Mouse (Mus musculus) myocyte (in vitro differentiated cells): ENCODE results near the gene Pkm. TPM values are rescaled to one million over a fixed set of nuclear protein-coding genes. Genes with fewer than 3 reads are reported as not detected.

Experiments used
- H3K27me3 ChIP-seq: one replicate; pipeline ENCODE4 v1.6.1; 2011; ENCODE audit not compliant: control insufficient read depth, insufficient read depth, insufficient read length
- H3K36me3 ChIP-seq: one replicate; pipeline ENCODE4 v1.6.1; 2011; ENCODE audit not compliant: control insufficient read depth, insufficient read depth
- H3K4me2 ChIP-seq: one replicate; pipeline ENCODE4 v1.6.1; 2011; ENCODE audit warnings: low read depth, control low read depth
- H3K4me3 ChIP-seq: one replicate; pipeline ENCODE4 v1.5.1; 2011; ENCODE audit warnings: mild to moderate bottlenecking, control low read depth, moderate library complexity
- H3K79me2 ChIP-seq: one replicate; pipeline ENCODE4 v1.6.1; 2011; ENCODE audit not compliant: control insufficient read depth, insufficient read depth
- H3ac ChIP-seq: one replicate; pipeline ENCODE4 v1.6.1; 2011; ENCODE audit not compliant: control insufficient read depth, insufficient read length
- CEBPB ChIP-seq: IDR thresholded peaks from 2 replicates; pipeline ENCODE4 v1.6.1; 2011; ENCODE audit warnings: mild to moderate bottlenecking, moderate library complexity; ENCODE audit not compliant: poor library complexity, insufficient read depth, severe bottlenecking
- E2F4 ChIP-seq: IDR thresholded peaks from one replicate; pipeline ENCODE4 v1.6.1; 2011; ENCODE audit warnings: mild to moderate bottlenecking, control low read depth, moderate library complexity; ENCODE audit not compliant: insufficient read depth
- MAX ChIP-seq: IDR thresholded peaks from one replicate; pipeline ENCODE4 v1.6.1; 2011; ENCODE audit warnings: low read depth, mild to moderate bottlenecking, control low read depth
- MYOD1 ChIP-seq, 3 experiments: IDR thresholded peaks; one replicate each; pipeline ENCODE4 v1.6.1; 2011; ENCODE audit warnings: control low read depth in 2 of 3, low read depth in 2 of 3, mild to moderate bottlenecking in 2 of 3, moderate library complexity in 1 of 3; ENCODE audit not compliant: insufficient read length in 2 of 3, control insufficient read depth in 1 of 3
- MYOG ChIP-seq, 3 experiments: IDR thresholded peaks; one replicate each; pipeline ENCODE4 v1.6.1; 2011; ENCODE audit warnings: control low read depth in 2 of 3, low read depth in 2 of 3, mild to moderate bottlenecking in 2 of 3; ENCODE audit not compliant: insufficient read length in 2 of 3, control insufficient read depth in 1 of 3, insufficient read depth in 1 of 3
- POLR2A ChIP-seq: IDR thresholded peaks from one replicate; pipeline ENCODE4 v1.6.1; 2011; ENCODE audit warnings: low read depth, mild to moderate bottlenecking, control low read depth, moderate library complexity; ENCODE audit not compliant: insufficient read length
- POLR2AphosphoS2 ChIP-seq: IDR thresholded peaks from one replicate; pipeline ENCODE4 v1.6.1; 2011; ENCODE audit warnings: low read depth, control low read depth; ENCODE audit not compliant: insufficient read length
- REST ChIP-seq: IDR thresholded peaks from one replicate; pipeline ENCODE4 v1.6.1; 2011; ENCODE audit warnings: mild to moderate bottlenecking, control low read depth, moderate library complexity; ENCODE audit not compliant: insufficient read depth, insufficient read length
- SRF ChIP-seq: IDR thresholded peaks from one replicate; pipeline ENCODE4 v1.6.1; 2011; ENCODE audit warnings: low read depth; ENCODE audit not compliant: control insufficient read depth, insufficient read length
- TCF12 ChIP-seq: IDR thresholded peaks from one replicate; pipeline ENCODE4 v1.6.1; 2011; ENCODE audit warnings: mild to moderate bottlenecking, control low read depth; ENCODE audit not compliant: poor library complexity, insufficient read depth, severe bottlenecking
- TCF3 ChIP-seq: IDR thresholded peaks from one replicate; pipeline ENCODE4 v1.6.1; 2011; ENCODE audit warnings: low read depth, control low read depth; ENCODE audit not compliant: insufficient read length
- USF1 ChIP-seq: IDR thresholded peaks from one replicate; pipeline ENCODE4 v1.6.1; 2011; ENCODE audit warnings: low read depth, mild to moderate bottlenecking, control low read depth, moderate library complexity
- polyA plus RNA-seq: library from polyadenylated mRNA; unstranded; fragments of >200 nt; fragmentation: generic; extraction: Trizol; gene quantifications from one replicate; pipeline ENCODE4 v1.2.1, GENCODE M21; 2012; ENCODE audit warnings: missing spikeins

Pkm gene
- polyA plus RNA-seq, 1 experiment: 3,717 TPM

DNA sequence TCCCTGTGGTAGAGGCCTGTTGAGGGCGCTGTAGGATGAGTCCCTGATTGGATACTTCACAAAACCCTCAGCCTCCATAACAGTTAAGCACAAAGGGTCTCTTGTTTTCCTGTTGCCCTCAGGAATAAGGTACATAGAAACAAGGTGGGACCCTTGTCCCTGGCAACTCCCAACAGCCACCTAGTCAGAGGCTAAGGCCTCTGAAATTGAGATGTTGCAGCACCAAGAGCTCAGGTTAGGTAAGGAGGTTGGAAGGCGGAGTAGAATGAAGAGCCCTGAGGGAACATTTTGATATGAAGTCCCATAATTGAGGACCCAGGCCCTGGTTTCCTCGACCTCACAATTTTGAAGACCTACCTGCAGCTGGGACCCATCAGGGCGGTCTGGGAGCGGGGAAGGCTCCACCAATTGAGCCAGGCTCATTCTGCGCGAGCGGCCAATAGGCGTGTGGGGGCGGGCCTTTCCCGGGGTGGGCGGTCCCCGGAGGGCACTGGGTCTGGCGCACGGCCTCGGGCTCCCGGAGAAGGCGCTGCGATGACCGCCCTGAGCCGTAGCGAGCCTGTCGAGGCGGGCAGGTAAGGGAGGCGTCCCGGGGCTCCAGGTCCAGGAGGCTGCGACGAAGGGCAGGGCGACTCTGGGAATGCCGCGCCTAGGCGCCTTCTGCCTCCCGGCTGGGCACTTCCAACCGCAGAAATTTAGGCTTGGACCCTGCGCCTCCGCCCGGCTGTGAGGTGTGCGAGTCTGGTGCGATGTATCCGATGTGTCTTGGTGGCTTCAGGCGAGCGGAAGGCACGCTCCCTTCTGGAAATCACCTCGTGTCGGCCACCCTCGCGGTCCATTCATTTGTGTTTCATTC is 23.7 kb downstream of the Pkm start, which contains the start of gene Gramd2:
Gene Gramd2 (plus strand): TSS at position 467 of the 856 bp plus-strand sequence.
- Histone ChIP-seq H3K4me2 (no peak within 1 kb of the TSS), H3ac (no peak within 1 kb of the TSS), H3K36me3 (peaks cover 42% of the 10 kb centered on the region), H3K79me2 (no peaks in the 10 kb centered on the region), H3K4me3 (no peak within 1 kb of the TSS), H3K27me3 (no peaks in the 10 kb centered on the region)
- TF ChIP-seq REST: no peak
- no peak for TF ChIP-seq E2F4
- peak; percentile 49 for TF ChIP-seq POLR2A
- no peak for TF ChIP-seq CEBPB
- peak; percentile 96 for TF ChIP-seq POLR2AphosphoS2
- no peak for TF ChIP-seq TCF12
- TF ChIP-seq MYOD1 (IDR thresholded peaks at IDR 0.05; ENCODE audit: control insufficient read depth in 1 of 3, insufficient read length in 2 of 3, low read depth in 2 of 3): no peak
- no peak for TF ChIP-seq SRF

DNA sequence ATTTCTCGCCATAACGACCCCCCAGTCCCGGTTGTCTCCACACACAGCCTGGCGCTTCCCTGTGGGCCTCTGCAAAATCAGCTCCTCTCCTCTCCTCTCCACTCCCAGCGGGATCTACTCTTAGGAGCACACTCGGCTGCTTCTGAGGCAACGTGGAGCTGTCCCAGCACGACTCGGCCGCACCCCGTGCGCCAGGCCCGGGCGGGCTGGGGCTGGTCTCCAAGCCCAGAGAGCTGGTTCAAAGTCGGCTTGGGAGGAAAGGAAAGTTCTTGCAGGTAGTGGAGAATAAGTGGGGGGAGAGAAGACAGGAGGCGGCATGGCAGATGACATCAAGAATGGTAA is 24.3 kb downstream of the Pkm start:
- peaks cover 40% of the 10 kb centered on the region for H3K36me3 ChIP-seq
- H3K4me3 ChIP-seq: no peak overlapping the region
- TF ChIP-seq USF1 (no peak), POLR2A (no peak), SRF (no peak), MAX (no peak), CEBPB (no peak), E2F4 (no peak), REST (no peak)
- H3K27me3 ChIP-seq: no peaks in the 10 kb centered on the region
- H3ac ChIP-seq: no peak overlapping the region
- no peaks in the 10 kb centered on the region for H3K79me2 ChIP-seq
- no peak overlapping the region for H3K4me2 ChIP-seq

DNA sequence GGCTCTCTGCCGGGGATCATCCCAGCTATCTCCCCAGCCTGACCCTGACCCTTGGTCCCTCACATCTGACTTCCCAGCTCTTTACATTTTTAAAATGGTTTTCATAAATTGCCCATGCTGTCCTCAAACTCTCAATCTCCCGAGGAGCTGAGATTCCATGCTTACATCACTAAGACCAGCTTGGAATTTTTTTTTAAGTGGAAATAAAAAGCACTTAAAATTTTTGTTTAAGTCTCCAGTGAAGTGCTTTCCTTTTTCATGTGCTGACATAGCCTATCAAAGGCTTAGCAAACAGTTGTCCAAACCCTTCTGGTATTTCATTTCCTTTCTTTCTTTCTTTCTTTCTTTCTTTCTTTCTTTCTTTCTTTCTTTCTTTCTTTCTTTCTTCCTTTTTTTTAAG is 27.9 kb downstream of the Pkm start:
- no peaks in the 10 kb centered on the region for H3K27me3 ChIP-seq
- no peaks in the 10 kb centered on the region for H3K79me2 ChIP-seq
- no peak overlapping the region for H3K4me2 ChIP-seq
- no peak for TF ChIP-seq POLR2A
- no peak for TF ChIP-seq E2F4
- no peak for TF ChIP-seq CEBPB
- no peak for TF ChIP-seq SRF
- TF ChIP-seq MAX: no peak
- TF ChIP-seq MYOG (IDR thresholded peaks at IDR 0.05; ENCODE audit: control insufficient read depth in 1 of 3, insufficient read depth in 1 of 3, insufficient read length in 2 of 3, low read depth in 2 of 3): no peak
- no peak for TF ChIP-seq REST
- TF ChIP-seq POLR2AphosphoS2: no peak
- H3ac ChIP-seq: no peak overlapping the region
- H3K4me3 ChIP-seq: no peak overlapping the region
- peaks cover 8% of the 10 kb centered on the region for H3K36me3 ChIP-seq

DNA sequence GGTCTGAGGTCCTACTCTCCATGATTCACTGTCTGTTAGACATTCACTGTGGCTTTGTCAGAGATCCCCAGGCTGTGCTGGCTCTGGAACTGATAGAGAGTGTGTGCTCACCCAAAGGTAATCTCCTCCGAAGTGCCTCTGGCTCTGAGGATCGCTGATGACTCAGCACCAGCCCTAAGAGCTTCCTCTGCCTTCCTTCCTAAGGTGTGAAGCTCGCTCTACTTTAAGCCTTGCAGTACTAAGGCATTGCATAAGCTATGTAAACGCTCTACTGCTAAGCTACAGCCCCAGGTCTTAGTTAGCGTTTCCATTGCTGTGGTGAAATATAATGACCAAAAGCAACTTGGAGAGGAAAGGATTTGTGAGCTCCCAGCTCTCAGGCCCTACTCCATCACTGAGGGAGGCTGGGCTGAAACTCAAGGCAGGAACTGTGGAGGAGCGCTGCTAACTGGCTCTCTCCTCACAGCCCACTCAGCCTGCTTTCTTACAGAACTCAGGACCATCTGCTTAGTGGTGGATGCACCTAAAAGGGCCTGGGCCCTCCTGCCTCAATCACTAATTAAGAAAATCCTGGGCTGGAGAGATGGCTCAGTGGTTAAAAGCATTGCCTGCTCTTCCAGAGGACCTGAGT is 31.4 kb downstream of the Pkm start:
- no peaks in the 10 kb centered on the region for H3K36me3 ChIP-seq
- no peaks in the 10 kb centered on the region for H3K27me3 ChIP-seq
- H3K79me2 ChIP-seq: no peaks in the 10 kb centered on the region
- H3ac ChIP-seq: no peak overlapping the region
- TF ChIP-seq CEBPB (no peak), MAX (no peak), E2F4 (no peak), POLR2AphosphoS2 (no peak), SRF (no peak), MYOG (IDR thresholded peaks at IDR 0.05; ENCODE audit: control insufficient read depth in 1 of 3, insufficient read depth in 1 of 3, insufficient read length in 2 of 3, low read depth in 2 of 3) (no peak), MYOD1 (IDR thresholded peaks at IDR 0.05; ENCODE audit: control insufficient read depth in 1 of 3, insufficient read length in 2 of 3, low read depth in 2 of 3) (no peak), TCF12 (no peak), REST (no peak), USF1 (no peak), POLR2A (no peak), TCF3 (no peak)
- peak overlapping the region; percentile 21 for H3K4me2 ChIP-seq
- no peak overlapping the region for H3K4me3 ChIP-seq

DNA sequence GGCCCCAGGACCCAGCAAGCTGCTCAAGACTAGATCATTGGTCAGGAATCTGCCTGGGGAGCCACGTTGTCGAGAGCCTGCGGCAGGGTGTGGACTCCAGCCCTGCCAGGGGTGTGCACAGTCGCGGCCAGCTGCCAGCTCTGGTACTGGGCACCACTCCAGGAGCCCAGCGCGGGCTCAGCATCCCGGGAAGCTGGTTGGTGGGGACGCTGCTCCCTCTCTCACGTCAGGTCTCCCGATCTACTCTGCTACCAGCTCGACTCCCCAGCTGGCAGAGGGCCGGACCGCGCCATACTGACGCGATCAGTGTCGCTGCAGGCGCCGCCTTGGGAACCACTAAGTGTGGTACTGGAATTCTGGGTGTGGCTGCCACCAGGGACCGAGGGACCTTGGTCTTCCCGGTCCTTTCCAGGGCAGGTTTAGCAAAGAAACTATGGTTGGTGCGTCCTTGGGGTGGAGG is 35.5 kb downstream of the Pkm start:
- peak overlapping the region; percentile 30 for H3K4me3 ChIP-seq
- no peak for TF ChIP-seq E2F4
- no peak for TF ChIP-seq TCF12
- no peak for TF ChIP-seq REST
- TF ChIP-seq POLR2A: peak; percentile 63
- no peak for TF ChIP-seq USF1
- TF ChIP-seq POLR2AphosphoS2: peak; percentile 54
- TF ChIP-seq MYOD1 (IDR thresholded peaks at IDR 0.05; ENCODE audit: control insufficient read depth in 1 of 3, insufficient read length in 2 of 3, low read depth in 2 of 3): peak in 2 of 3 experiments; percentile 49 to 79
- TF ChIP-seq SRF: no peak
- TF ChIP-seq TCF3: no peak
- TF ChIP-seq MYOG (IDR thresholded peaks at IDR 0.05; ENCODE audit: control insufficient read depth in 1 of 3, insufficient read depth in 1 of 3, insufficient read length in 2 of 3, low read depth in 2 of 3): peak in 2 of 3 experiments; percentile 66 to 82
- no peak for TF ChIP-seq CEBPB
- TF ChIP-seq MAX: no peak
- H3K4me2 ChIP-seq: peak overlapping the region; percentile 91
- no peaks in the 10 kb centered on the region for H3K36me3 ChIP-seq
- peaks cover 6% of the 10 kb centered on the region for H3K79me2 ChIP-seq
- H3ac ChIP-seq: no peak overlapping the region
- no peaks in the 10 kb centered on the region for H3K27me3 ChIP-seq
